Mouse (Mus musculus) v-Abl transformed pro-B cells (cell line): Measurements from ENCODE around the gene Mis18a.

Experiments used
- in situ Hi-C, 2 experiments: fragments of 400-800 bp; cut with MboI; formaldehyde crosslinking; loops; one replicate each; pipeline ENCODE4 v1.15.1; 2025; ENCODE audit not compliant: unreplicated experiment in 2 of 2

Gene Mis18a

GRCm38 (mm10) chr16:90727233-90728115 lies at the start of gene Mis18a:
Gene Mis18a, minus strand, starts transcription at chr16:90727404.
- in situ Hi-C loops = loop anchor here in 1 of 2 experiments (25.0 kb wide), 1 partner anchor 610 kb away; no protein-coding TSS in a partner anchor

- in situ Hi-C loops = no loop called here
Measured at GRCm38 (mm10) chr16:90775946-90776520, 48.8 kb upstream of the Mis18a start.

GRCm38 (mm10) chr16:90774646-90775045 lies 47.4 kb upstream of the Mis18a start:
- in situ Hi-C loops = no loop called here

- in situ Hi-C loops = no loop called here
Measured at GRCm38 (mm10) chr16:90774216-90774615, 47.0 kb upstream of the Mis18a start.

- in situ Hi-C loops = no loop called here
Measured at GRCm38 (mm10) chr16:90766919-90767454, 39.8 kb upstream of the Mis18a start.

GRCm38 (mm10) chr16:90765195-90765877 lies 38.1 kb upstream of the Mis18a start:
- in situ Hi-C loops = no loop called here

- in situ Hi-C loops = no loop called here
Measured at GRCm38 (mm10) chr16:90760515-90760914, 33.3 kb upstream of the Mis18a start.

GRCm38 (mm10) chr16:90759335-90759734 lies 32.1 kb upstream of the Mis18a start:
- in situ Hi-C loops = no loop called here

GRCm38 (mm10) chr16:90753386-90753941 lies 26.3 kb upstream of the Mis18a start:
- in situ Hi-C loops = no loop called here

GRCm38 (mm10) chr16:90748169-90748568 lies 21.0 kb upstream of the Mis18a start:
- in situ Hi-C loops = loop anchor here in 1 of 2 experiments (25.0 kb wide), 1 partner anchor 589 kb away; no protein-coding TSS in a partner anchor

- in situ Hi-C loops = loop anchor here in 1 of 2 experiments (25.0 kb wide), 1 partner anchor 590 kb away; no protein-coding TSS in a partner anchor
Measured at GRCm38 (mm10) chr16:90747143-90747542, 19.9 kb upstream of the Mis18a start.

- in situ Hi-C loops = loop anchor here in 1 of 2 experiments (25.0 kb wide), 1 partner anchor 599 kb away; no protein-coding TSS in a partner anchor
Measured at GRCm38 (mm10) chr16:90738092-90738956, 11.1 kb upstream of the Mis18a start, which contains the start of gene Mrap. Gene Mrap, plus strand, starts transcription at chr16:90738207.

GRCm38 (mm10) chr16:90736672-90737270 lies 9.6 kb upstream of the Mis18a start:
- in situ Hi-C loops = loop anchor here in 1 of 2 experiments (25.0 kb wide), 1 partner anchor 601 kb away; no protein-coding TSS in a partner anchor

- in situ Hi-C loops = loop anchor here in 1 of 2 experiments (25.0 kb wide), 1 partner anchor 602 kb away; no protein-coding TSS in a partner anchor
Measured at GRCm38 (mm10) chr16:90735611-90736010, 8.4 kb upstream of the Mis18a start.

- in situ Hi-C loops = loop anchor here in 1 of 2 experiments (25.0 kb wide), 1 partner anchor 611 kb away; no protein-coding TSS in a partner anchor
Measured at GRCm38 (mm10) chr16:90726600-90727227, 490 bp downstream of the Mis18a start.

GRCm38 (mm10) chr16:90724051-90724450 lies 3.2 kb downstream of the Mis18a start:
- in situ Hi-C loops = loop anchor here (25.0 kb wide), 3 partner anchors 213 to 613 kb away; partner anchors contain the start of gene Cfap298 (in 1 of the 2)

- in situ Hi-C loops = loop anchor here (25.0 kb wide), 3 partner anchors 227 to 627 kb away; partner anchors contain the start of gene Cfap298 (in 1 of the 2)
Measured at GRCm38 (mm10) chr16:90710313-90710712, 16.9 kb downstream of the Mis18a start.
